Mouse (Mus musculus): ENCODE measurements around the gene Flywch1. TPM values are rescaled to one million over a fixed set of nuclear protein-coding genes. Genes with fewer than 3 reads are reported as not detected.

The Flywch1 gene
- polyA plus RNA-seq, 2 experiments: 4.0 to 6.6 TPM

DNA sequence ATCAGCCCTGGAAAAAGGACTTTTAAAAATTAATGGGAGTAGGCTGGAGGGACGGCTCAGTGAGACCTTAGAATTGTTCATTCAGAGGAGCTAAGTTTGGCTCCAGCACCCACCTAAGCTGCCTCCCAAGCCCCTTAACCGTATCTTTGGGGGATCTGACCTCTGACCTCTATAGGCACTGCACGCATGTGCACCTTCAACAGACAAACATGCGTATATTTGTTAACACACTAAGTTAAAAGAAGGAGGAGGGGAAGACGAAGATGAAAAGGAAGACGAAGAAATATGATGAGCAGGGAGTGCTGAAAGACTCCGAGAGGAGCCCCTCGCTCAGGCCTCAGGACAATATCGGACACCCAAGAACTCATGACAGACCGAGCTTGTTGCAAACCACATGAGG lies 30.2 kb upstream of the Flywch1 start:
- Histone ChIP-seq H3K27ac (no peak overlapping the region), H3K27me3 (ENCODE audit: control insufficient read depth, insufficient read depth, low read length) (no peaks in the 10 kb centered on the region), H3K4me3 (ENCODE audit: insufficient read depth in 1 of 2, low read depth in 2 of 2, low read length in 2 of 2) (no peak overlapping the region), H3K9me3 (ENCODE audit: control insufficient read depth, low read length) (no peaks in the 10 kb centered on the region), H3K36me3 (replicated peaks; ENCODE audit: control insufficient read depth, insufficient read depth, low read depth) (no peaks in the 10 kb centered on the region), H3K4me1 (replicated peaks; ENCODE audit: control insufficient read depth in 2 of 2, insufficient read depth in 2 of 2, low read length in 1 of 2) (peaks cover 8 to 13% of the 10 kb centered on the region in 2 experiments), H3K4me2 (ENCODE audit: low read depth) (peak overlapping the region; percentile 91), H3K9ac (replicated peaks) (no peak overlapping the region)
- no peak for ATAC-seq (ENCODE audit: insufficient read depth)
- no peak for TF ChIP-seq EP300 (IDR thresholded peaks at IDR 0.05; ENCODE audit: low read depth)
- TF ChIP-seq CTCF (IDR thresholded peaks at IDR 0.05; ENCODE audit: low read depth): no peak
- WGBS (ENCODE audit: insufficient replicate concordance): 83% methylated on average over 10 of the region's 10 CpGs
- no peak for DNase-seq (ENCODE audit: low read depth in 3 of 3, low spot score in 3 of 3)

DNA sequence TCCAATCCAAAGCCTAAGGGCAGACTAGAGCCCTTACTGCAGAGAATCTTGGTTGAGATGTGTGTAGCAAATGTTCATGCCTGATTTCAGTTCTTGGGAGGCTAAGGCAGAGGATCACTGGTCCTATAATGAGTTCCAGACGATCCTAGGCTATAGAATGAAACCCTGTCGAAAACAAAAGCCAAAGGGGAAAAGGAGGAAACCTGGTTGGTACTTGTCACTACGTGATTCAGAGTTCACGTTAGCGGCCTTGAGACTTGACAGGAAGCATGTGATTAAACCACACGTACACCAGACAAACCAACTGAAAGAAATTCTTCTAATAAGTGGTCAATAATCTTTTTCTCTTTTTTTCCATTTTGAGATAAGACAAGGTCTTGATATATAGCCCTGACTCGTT lies 25.9 kb upstream of the Flywch1 start:
- no peak for DNase-seq (ENCODE audit: low read depth in 3 of 3, low spot score in 3 of 3)
- no peak overlapping the region for H3K4me2 ChIP-seq (ENCODE audit: low read depth)
- H3K36me3 ChIP-seq (replicated peaks; ENCODE audit: control insufficient read depth, insufficient read depth, low read depth): no peaks in the 10 kb centered on the region
- H3K4me1 ChIP-seq (replicated peaks; ENCODE audit: control insufficient read depth in 2 of 2, insufficient read depth in 2 of 2, low read length in 1 of 2): peaks cover 3 to 5% of the 10 kb centered on the region in 2 experiments
- H3K9ac ChIP-seq (replicated peaks): no peak overlapping the region
- WGBS (ENCODE audit: insufficient replicate concordance): 32% methylated on average over 7 of the region's 7 CpGs
- H3K9me3 ChIP-seq (ENCODE audit: control insufficient read depth, low read length): no peaks in the 10 kb centered on the region
- ATAC-seq (ENCODE audit: insufficient read depth): no peak
- H3K27ac ChIP-seq: no peak overlapping the region
- H3K27me3 ChIP-seq (ENCODE audit: control insufficient read depth, insufficient read depth, low read length): no peaks in the 10 kb centered on the region
- H3K4me3 ChIP-seq (ENCODE audit: insufficient read depth in 1 of 2, low read depth in 2 of 2, low read length in 2 of 2): no peak overlapping the region
- TF ChIP-seq CTCF (IDR thresholded peaks at IDR 0.05; ENCODE audit: low read depth) (no peak), EP300 (IDR thresholded peaks at IDR 0.05; ENCODE audit: low read depth) (no peak)

DNA sequence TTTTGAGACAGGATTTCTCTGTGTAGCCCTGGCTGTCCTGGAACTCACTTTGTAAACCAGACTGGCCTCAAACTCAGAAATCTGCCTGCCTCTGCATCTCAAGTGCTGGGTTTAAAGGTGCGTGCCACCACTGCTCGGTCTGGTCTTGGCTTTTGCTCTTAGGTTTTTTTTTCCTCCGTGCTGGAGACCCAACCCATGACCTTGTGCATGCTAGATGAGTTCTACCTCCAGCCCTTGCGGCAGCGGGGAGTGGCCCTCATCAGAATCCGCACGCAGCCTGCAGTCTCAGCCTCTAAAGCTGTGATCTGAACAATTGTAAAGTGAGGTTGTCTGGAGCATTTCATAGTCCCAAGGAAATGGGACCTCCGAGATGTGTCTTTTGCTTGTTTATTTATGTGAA lies 23.9 kb upstream of the Flywch1 start:
- Histone ChIP-seq H3K9me3 (ENCODE audit: control insufficient read depth, low read length) (no peaks in the 10 kb centered on the region), H3K4me2 (ENCODE audit: low read depth) (no peak overlapping the region), H3K27me3 (ENCODE audit: control insufficient read depth, insufficient read depth, low read length) (no peaks in the 10 kb centered on the region), H3K4me1 (replicated peaks; ENCODE audit: control insufficient read depth in 2 of 2, insufficient read depth in 2 of 2, low read length in 1 of 2) (peaks cover 6 to 7% of the 10 kb centered on the region in 2 experiments; a peak in 3 of 4 replicates), H3K4me3 (ENCODE audit: insufficient read depth in 1 of 2, low read depth in 2 of 2, low read length in 2 of 2) (no peak overlapping the region), H3K9ac (replicated peaks) (no peak overlapping the region), H3K27ac (no peak overlapping the region), H3K36me3 (replicated peaks; ENCODE audit: control insufficient read depth, insufficient read depth, low read depth) (no peaks in the 10 kb centered on the region)
- WGBS (ENCODE audit: insufficient replicate concordance): 84% methylated on average over 8 of the region's 8 CpGs
- DNase-seq (ENCODE audit: low read depth in 3 of 3, low spot score in 3 of 3) (no peak), ATAC-seq (ENCODE audit: insufficient read depth) (no peak)
- TF ChIP-seq CTCF (IDR thresholded peaks at IDR 0.05; ENCODE audit: low read depth) (no peak), EP300 (IDR thresholded peaks at IDR 0.05; ENCODE audit: low read depth) (no peak)

DNA sequence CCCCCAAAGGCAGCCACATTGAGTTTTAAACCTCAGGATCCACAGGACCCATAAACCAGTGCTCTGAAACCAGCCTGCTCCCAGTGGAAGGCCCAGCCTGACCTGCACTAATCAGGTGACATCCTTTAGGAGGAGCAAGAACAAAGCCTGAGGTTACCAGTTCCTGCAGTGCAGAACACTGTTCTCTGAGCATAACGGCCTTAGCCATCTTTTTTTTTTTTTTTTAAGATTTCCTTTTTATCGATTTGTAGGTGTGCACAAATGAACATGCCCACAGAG lies 19.6 kb upstream of the Flywch1 start:
- ATAC-seq (ENCODE audit: insufficient read depth) (peak; percentile 30; the same call in 1 of the 2 replicates), DNase-seq (ENCODE audit: low read depth in 3 of 3, low spot score in 3 of 3) (no peak)
- TF ChIP-seq CTCF (IDR thresholded peaks at IDR 0.05; ENCODE audit: low read depth) (no peak), EP300 (IDR thresholded peaks at IDR 0.05; ENCODE audit: low read depth) (no peak)
- 38% methylated on average over 2 of the region's 2 CpGs for WGBS (ENCODE audit: insufficient replicate concordance)
- Histone ChIP-seq H3K27me3 (ENCODE audit: control insufficient read depth, insufficient read depth, low read length) (no peaks in the 10 kb centered on the region), H3K36me3 (replicated peaks; ENCODE audit: control insufficient read depth, insufficient read depth, low read depth) (no peaks in the 10 kb centered on the region), H3K9me3 (ENCODE audit: control insufficient read depth, low read length) (no peaks in the 10 kb centered on the region), H3K27ac (no peak overlapping the region), H3K4me2 (ENCODE audit: low read depth) (peak overlapping the region; percentile 74), H3K9ac (replicated peaks) (peak overlapping the region; percentile 76), H3K4me1 (replicated peaks; ENCODE audit: control insufficient read depth in 2 of 2, insufficient read depth in 2 of 2, low read length in 1 of 2) (peaks cover 12 to 17% of the 10 kb centered on the region in 2 experiments), H3K4me3 (ENCODE audit: insufficient read depth in 1 of 2, low read depth in 2 of 2, low read length in 2 of 2) (peak overlapping the region; percentile 56 to 61)

DNA sequence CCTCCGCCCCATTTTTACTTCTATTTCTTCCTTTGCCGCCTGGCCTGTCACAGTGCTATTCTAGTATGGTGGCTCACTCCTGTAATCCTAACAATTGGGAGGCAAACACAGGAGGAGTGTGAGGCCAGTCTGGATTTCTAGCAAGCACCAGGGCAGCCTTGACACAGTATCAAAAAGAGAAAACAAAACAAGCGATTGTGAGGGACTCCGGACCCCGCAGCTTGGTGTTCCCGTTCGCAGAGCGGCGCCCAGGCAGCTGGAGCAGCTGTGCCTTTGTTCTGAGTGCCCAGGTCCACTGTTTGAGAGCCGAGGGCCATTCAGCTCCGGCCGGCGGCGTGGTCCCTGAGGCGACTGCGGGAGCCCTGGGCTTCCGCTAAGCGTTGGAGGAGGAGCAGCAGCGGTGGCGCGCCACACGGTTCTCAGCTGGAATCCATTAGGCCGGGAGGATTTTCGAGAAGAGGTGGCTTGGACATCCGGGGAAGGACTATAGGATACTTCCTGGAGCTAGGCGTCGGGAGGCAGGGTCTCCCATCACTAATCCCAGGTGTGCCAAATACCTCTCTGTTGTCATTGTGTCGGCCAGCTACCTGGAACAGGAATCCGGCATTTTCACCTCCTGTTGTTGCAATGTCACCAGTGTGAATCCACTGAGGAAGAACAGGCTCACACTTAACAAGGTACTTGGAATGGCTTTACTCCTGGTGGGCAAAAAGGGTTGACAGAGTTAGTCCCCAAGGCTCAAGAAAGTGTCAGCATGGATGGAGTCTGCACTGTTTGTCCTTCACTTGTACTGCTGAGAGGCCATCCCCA lies 19.1 kb upstream of the Flywch1 start, which contains the start of gene Srrm2:
Gene Srrm2 (plus strand): TSS at position 264 of the 810 bp plus-strand sequence.
- ATAC-seq (ENCODE audit: insufficient read depth): peak; percentile 56
- Histone ChIP-seq H3K4me3 (ENCODE audit: insufficient read depth in 1 of 2, low read depth in 2 of 2, low read length in 2 of 2) (peak within 1 kb of the TSS; percentile 56 to 61), H3K27me3 (ENCODE audit: control insufficient read depth, insufficient read depth, low read length) (no peaks in the 10 kb centered on the region), H3K4me2 (ENCODE audit: low read depth) (peak within 1 kb of the TSS; percentile 74), H3K36me3 (replicated peaks; ENCODE audit: control insufficient read depth, insufficient read depth, low read depth) (no peaks in the 10 kb centered on the region), H3K4me1 (replicated peaks; ENCODE audit: control insufficient read depth in 2 of 2, insufficient read depth in 2 of 2, low read length in 1 of 2) (peaks cover 12 to 20% of the 10 kb centered on the region in 2 experiments), H3K9ac (replicated peaks) (peak within 1 kb of the TSS; percentile 76), H3K27ac (peak within 1 kb of the TSS; percentile 34), H3K9me3 (ENCODE audit: control insufficient read depth, low read length) (no peaks in the 10 kb centered on the region)
- no peak for TF ChIP-seq CTCF (IDR thresholded peaks at IDR 0.05; ENCODE audit: low read depth)
- no peak for TF ChIP-seq EP300 (IDR thresholded peaks at IDR 0.05; ENCODE audit: low read depth)
- no peak for DNase-seq (ENCODE audit: low read depth in 3 of 3, low spot score in 3 of 3)
- WGBS (ENCODE audit: insufficient replicate concordance): 6% methylated on average over 29 of the region's 29 CpGs

All from liver, embryonic 14.5 days (tissue).